Mouse (Mus musculus) kidney, adult 2 months (tissue): ENCODE data around the gene Glt8d2.

Experiments used
- CTCF ChIP-seq: fragments of 200-500 bp; conservative IDR thresholded peaks from 2 replicates; pipeline ENCODE4 v1.5.1; 2011; ENCODE audit warnings: low read depth, mild to moderate bottlenecking, control low read depth, low read length, moderate library complexity, mixed read lengths; ENCODE audit not compliant: insufficient read depth, insufficient read length
- POLR2A ChIP-seq: fragments of 200-500 bp; IDR thresholded peaks from one replicate; pipeline ENCODE4 v1.6.1; 2011; ENCODE audit warnings: low read depth, low read length, control low read depth

DNA sequence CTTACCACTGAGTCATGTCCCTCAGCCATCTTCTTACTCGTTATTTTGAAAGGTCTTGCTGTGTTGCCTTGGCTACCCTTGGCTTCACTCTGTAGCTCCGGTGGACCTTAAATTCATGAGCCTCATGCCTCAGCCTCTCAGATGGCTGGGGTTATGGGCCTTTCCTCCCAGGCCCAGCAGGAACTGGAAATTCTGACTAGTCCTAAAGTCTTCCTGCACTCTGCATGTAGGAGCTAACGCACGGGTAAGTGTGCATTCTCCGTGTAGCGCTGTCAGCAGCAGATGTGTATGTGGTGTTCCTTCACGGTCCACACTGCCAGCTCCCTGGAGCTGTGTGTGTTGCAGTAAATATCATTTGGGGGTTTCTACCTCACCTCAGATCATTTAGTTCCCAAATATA, 59.3 kb downstream of the Glt8d2 start:
- TF ChIP-seq POLR2A (no peak), CTCF (no peak)
